Mouse (Mus musculus): ENCODE results near the gene Bcar1. TPM values are rescaled to one million over a fixed set of nuclear protein-coding genes. Genes with fewer than 3 reads are reported as not detected.

Bcar1 gene
- polyA plus RNA-seq, 1 experiment from 2014 or later: 40.2 TPM

DNA sequence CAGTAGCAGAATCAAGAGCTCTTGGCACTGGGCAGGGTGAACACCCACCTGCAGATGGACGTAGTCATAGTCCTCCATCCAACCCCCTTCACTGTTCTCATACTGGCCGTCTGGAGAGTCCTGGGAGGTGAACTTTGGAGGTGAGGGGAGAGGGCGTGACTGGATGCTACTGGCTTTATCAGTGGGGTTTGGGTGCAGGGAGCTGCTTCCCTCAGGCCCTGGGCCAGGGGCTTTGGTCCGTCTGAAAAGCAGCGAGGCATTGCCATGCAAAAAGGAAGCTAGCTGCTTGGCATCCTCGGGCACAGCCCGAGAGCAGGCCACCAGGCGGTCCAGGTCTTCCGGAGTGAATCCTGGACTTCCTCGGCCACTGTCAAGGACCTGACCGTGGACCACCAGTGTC is 30.3 kb downstream of the Bcar1 start:
- no peak overlapping the region for H3K4me2 ChIP-seq (replicated peaks)

DNA sequence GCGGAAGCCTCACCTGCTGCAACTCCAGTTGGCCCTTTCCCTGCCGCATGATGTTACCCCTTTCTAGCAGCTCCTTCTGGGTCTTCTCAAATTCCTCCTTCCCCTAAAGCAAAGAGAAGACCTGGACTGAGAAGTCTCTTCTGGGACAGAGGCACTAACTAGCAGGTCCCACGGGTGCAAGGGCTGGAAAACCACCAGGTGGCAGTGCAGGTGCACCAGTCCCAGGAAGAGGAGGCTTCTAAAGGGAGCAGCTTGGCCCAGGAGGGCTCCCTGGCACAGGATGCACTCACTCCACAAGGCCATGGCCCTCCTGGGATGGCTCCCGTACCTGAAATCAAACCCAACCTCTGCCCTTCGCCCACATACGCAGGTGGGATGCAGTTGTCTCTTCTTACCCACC is 31.0 kb downstream of the Bcar1 start:
- H3K4me2 ChIP-seq (replicated peaks): no peak overlapping the region

More for the DNA sequence above, 30.3 kb downstream of the Bcar1 start:
- WGBS: 86% methylated on average over 11 of the region's 11 CpGs
- no peak overlapping the region for H3K9ac ChIP-seq
- no peaks in the 10 kb centered on the region for H3K27me3 ChIP-seq
- no peak for ATAC-seq (ENCODE audit: insufficient number of reproducible peaks, low FRiP score, low TSS enrichment, low read depth)
- H3K9me3 ChIP-seq (replicated peaks): no peaks in the 10 kb centered on the region
- H3K27ac ChIP-seq (replicated peaks): no peak overlapping the region
- no peak overlapping the region for H3K4me3 ChIP-seq (replicated peaks)
- peaks cover 41% of the 10 kb centered on the region for H3K4me1 ChIP-seq
- peaks cover 56% of the 10 kb centered on the region for H3K36me3 ChIP-seq

DNA sequence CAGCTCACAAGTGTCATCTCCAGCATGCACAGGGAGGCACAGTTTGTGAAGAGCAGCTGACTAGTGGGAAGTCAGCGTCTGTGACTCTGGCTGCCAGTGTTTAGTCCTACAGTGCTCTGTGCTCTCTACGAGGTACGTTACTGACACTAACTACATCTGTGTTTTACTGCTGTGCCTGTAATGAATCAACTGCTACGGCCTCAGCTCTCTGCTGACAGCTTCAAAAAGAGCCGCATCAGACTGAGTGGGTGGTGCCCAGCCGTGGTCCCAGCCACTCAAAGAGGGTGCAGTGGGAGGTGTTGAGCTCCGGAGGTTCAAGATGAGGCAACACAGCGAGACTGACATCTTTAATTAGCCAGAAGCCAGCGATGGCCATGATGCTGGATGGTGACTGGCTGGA is 31.5 kb downstream of the Bcar1 start:
- H3K9me3 ChIP-seq (replicated peaks): no peaks in the 10 kb centered on the region
- no peak overlapping the region for H3K4me2 ChIP-seq (replicated peaks)
- peaks cover 29% of the 10 kb centered on the region for H3K4me1 ChIP-seq
- H3K27ac ChIP-seq (replicated peaks): no peak overlapping the region
- peaks cover 56% of the 10 kb centered on the region for H3K36me3 ChIP-seq
- H3K27me3 ChIP-seq: no peaks in the 10 kb centered on the region
- no peak for ATAC-seq (ENCODE audit: insufficient number of reproducible peaks, low FRiP score, low TSS enrichment, low read depth)
- H3K9ac ChIP-seq: no peak overlapping the region
- WGBS: 66% methylated on average over 9 of the region's 9 CpGs
- H3K4me3 ChIP-seq (replicated peaks): no peak overlapping the region

More for the DNA sequence above, 31.0 kb downstream of the Bcar1 start:
- H3K36me3 ChIP-seq: peaks cover 56% of the 10 kb centered on the region
- no peak overlapping the region for H3K9ac ChIP-seq
- peaks cover 34% of the 10 kb centered on the region for H3K4me1 ChIP-seq
- no peak overlapping the region for H3K27ac ChIP-seq (replicated peaks)
- WGBS: 79% methylated on average over 6 of the region's 6 CpGs
- no peak for ATAC-seq (ENCODE audit: insufficient number of reproducible peaks, low FRiP score, low TSS enrichment, low read depth)
- H3K4me3 ChIP-seq (replicated peaks): no peak overlapping the region
- no peaks in the 10 kb centered on the region for H3K9me3 ChIP-seq (replicated peaks)
- H3K27me3 ChIP-seq: no peaks in the 10 kb centered on the region

DNA sequence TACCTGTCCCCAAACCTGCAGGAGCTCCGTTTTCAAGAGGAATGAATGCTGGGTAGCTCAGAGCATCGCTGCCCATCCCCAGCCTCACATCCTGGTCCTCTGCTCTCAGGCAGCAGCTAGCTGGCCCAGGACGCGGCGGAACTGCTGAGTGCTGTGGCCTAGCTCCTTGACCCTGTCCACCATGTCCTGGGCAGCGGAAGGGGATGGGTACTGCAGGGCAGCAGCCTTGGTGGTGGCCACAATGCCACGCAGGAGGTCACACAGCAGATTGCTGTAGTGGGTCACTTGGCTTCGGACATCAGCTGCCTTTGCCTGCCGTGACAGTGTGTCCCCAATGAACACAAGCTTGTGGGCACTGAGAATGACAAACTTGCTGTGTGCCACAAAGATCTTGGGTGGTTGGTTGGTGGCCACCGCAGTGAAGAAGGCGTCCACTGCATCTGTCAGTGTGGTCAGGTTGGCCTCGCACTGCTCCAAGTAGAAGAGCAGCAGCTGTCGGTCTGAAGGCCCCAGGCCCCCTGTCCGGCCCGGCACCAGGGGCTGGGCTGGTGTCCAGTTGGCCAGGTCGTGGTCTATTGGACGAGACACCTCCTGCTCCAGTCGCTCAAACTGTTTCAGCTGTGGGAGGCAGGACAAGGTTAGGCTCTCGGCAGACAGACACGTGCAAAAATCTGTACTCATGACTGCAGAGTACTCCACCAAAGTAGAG is 32.7 kb downstream of the Bcar1 start:
- Histone ChIP-seq H3K4me2 (replicated peaks) (no peak overlapping the region), H3K27me3 (no peaks in the 10 kb centered on the region), H3K4me1 (peaks cover 17% of the 10 kb centered on the region), H3K36me3 (peaks cover 56% of the 10 kb centered on the region), H3K27ac (replicated peaks) (no peak overlapping the region), H3K4me3 (replicated peaks) (no peak overlapping the region), H3K9me3 (replicated peaks) (no peaks in the 10 kb centered on the region), H3K9ac (no peak overlapping the region)
- no peak for ATAC-seq (ENCODE audit: insufficient number of reproducible peaks, low FRiP score, low TSS enrichment, low read depth)
- WGBS: 92% methylated on average over 20 of the region's 20 CpGs

DNA sequence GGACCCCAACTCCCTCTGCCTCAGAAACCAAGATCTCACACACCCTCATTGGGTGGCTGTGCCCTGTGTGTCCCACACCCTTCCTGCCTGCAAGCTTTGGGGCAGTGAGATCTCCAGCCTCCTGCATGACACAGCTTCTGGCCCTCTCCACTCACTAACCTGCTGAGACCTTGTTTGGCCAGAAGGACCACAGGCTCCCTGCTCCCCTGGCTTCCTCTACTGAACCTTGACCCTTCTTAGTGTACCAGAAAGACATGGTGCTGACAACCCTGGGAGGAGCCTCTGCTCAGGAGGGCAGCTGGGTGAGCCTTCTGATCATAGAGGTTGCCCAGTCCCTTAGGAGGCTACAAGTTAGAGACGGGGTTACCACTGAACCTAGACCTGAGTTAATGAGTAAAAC is 34.4 kb downstream of the Bcar1 start:
- H3K4me3 ChIP-seq (replicated peaks): no peak overlapping the region
- no peak overlapping the region for H3K4me2 ChIP-seq (replicated peaks)
- peaks cover 46% of the 10 kb centered on the region for H3K36me3 ChIP-seq
- H3K4me1 ChIP-seq: peaks cover 12% of the 10 kb centered on the region; the same call in 1 of the 2 replicates
- no peak overlapping the region for H3K9ac ChIP-seq
- 94% methylated on average over 1 of the region's 1 CpGs for WGBS
- H3K9me3 ChIP-seq (replicated peaks): no peaks in the 10 kb centered on the region
- H3K27ac ChIP-seq (replicated peaks): 0 out of 2 replicates have a peak overlapping the region, but pooled peaks have one; percentile 48
- ATAC-seq (ENCODE audit: insufficient number of reproducible peaks, low FRiP score, low TSS enrichment, low read depth): no peak
- H3K27me3 ChIP-seq: no peaks in the 10 kb centered on the region

DNA sequence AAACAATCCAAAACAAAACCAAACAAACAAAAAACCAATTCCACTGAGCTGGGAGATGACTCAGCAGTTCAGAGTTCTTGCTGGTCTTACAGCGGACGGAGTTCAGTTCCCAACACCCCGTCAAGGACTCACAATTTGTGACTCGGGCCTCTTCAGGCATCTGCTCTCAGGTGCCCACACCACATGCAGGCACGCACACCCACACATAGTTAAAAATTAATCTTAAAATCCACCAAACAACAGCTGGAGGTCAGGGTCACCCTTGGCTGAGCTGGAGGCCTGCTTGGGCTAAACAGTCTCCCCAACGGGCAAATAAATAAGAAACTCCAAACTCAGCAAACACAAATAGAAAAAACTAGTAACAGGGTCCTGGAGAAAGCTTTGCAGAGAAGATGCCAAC is 35.3 kb downstream of the Bcar1 start:
- H3K27ac ChIP-seq (replicated peaks): peak overlapping the region; percentile 48; the same call in 1 of the 2 replicates
- H3K9ac ChIP-seq: no peak overlapping the region
- H3K4me3 ChIP-seq (replicated peaks): no peak overlapping the region
- no peaks in the 10 kb centered on the region for H3K9me3 ChIP-seq (replicated peaks)
- 81% methylated on average over 6 of the region's 6 CpGs for WGBS
- no peak for ATAC-seq (ENCODE audit: insufficient number of reproducible peaks, low FRiP score, low TSS enrichment, low read depth)
- peaks cover 36% of the 10 kb centered on the region for H3K36me3 ChIP-seq
- no peaks in the 10 kb centered on the region for H3K27me3 ChIP-seq
- no peak overlapping the region for H3K4me2 ChIP-seq (replicated peaks)
- peaks cover 12% of the 10 kb centered on the region; the same call in 1 of the 2 replicates for H3K4me1 ChIP-seq

DNA sequence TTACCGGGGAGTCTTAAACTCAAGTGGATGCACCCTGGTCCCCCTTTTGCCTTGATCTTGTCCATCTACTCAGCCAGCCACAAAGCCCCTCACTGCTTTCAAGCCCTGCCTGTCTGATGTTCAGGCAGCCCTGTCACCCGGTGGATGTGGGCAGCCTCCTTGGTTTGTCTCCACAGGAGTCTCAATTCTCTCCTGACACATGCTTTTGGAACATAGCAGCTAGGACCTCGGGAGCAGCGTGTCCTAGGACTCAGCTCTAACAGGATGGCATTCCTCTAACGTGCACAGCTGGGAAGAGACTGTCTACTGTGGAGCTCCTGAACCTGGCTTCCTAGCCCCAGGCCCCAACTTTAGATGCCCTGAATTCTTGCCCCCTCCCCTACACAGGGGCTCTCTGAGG is 37.9 kb downstream of the Bcar1 start:
- Histone ChIP-seq H3K9ac (no peak overlapping the region), H3K27me3 (no peaks in the 10 kb centered on the region), H3K27ac (replicated peaks) (no peak overlapping the region), H3K36me3 (peaks cover 11% of the 10 kb centered on the region), H3K9me3 (replicated peaks) (no peaks in the 10 kb centered on the region), H3K4me1 (peaks cover 9% of the 10 kb centered on the region; the same call in 1 of the 2 replicates), H3K4me3 (replicated peaks) (no peak overlapping the region), H3K4me2 (replicated peaks) (no peak overlapping the region)
- no peak for ATAC-seq (ENCODE audit: insufficient number of reproducible peaks, low FRiP score, low TSS enrichment, low read depth)
- WGBS: 49% methylated on average over 5 of the region's 5 CpGs

DNA sequence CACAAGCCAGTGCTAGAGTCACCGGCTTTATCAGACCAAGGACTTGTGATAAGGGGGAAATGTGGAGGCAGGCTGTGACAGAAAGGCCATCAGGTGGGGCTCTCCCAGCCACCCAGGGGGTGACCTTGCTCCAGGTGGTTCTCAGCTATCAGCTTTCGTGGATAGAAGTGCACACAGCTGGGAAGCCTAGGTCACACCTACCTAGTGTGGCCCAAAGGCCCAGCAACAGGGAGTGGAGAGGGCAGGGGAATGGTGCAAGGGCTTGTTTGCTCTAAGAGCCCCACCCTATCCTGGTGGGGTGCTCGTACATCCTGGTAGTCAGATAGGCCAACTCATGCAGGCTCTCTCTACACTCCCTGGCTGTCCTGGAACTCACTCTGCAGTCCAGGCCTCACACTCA is 38.4 kb downstream of the Bcar1 start:
- ATAC-seq (ENCODE audit: insufficient number of reproducible peaks, low FRiP score, low TSS enrichment, low read depth): no peak
- peaks cover 9% of the 10 kb centered on the region; the same call in 1 of the 2 replicates for H3K4me1 ChIP-seq
- no peak overlapping the region for H3K9ac ChIP-seq
- no peak overlapping the region for H3K4me2 ChIP-seq (replicated peaks)
- H3K4me3 ChIP-seq (replicated peaks): no peak overlapping the region
- H3K27ac ChIP-seq (replicated peaks): no peak overlapping the region
- H3K27me3 ChIP-seq: no peaks in the 10 kb centered on the region
- 66% methylated on average over 3 of the region's 3 CpGs for WGBS
- H3K9me3 ChIP-seq (replicated peaks): no peaks in the 10 kb centered on the region
- H3K36me3 ChIP-seq: peaks cover 6% of the 10 kb centered on the region

DNA sequence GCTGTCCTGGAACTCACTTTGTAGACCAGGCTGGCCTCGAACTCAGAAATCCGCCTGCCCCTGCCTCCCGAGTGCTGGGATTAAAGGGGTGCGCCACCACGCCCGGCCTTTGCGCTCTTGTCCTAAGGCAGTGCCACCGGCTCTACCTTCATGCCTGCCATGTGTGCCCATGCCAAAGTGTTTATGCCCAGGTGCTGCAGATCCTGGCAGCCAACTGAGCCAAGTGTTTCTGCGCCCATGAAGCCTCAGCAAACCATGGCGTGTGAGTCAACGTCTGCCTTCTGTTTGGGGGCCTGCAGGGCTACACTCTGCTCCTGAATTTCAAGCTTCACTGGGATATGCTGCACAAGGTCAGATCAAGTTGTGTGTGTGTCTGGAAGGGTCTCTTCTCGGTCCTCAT is 39.0 kb downstream of the Bcar1 start:
- Histone ChIP-seq H3K36me3 (peaks cover under 1% of the 10 kb centered on the region; the same call in 1 of the 2 replicates), H3K27me3 (no peaks in the 10 kb centered on the region), H3K4me1 (peaks cover 9% of the 10 kb centered on the region; the same call in 1 of the 2 replicates), H3K4me3 (replicated peaks) (no peak overlapping the region), H3K4me2 (replicated peaks) (no peak overlapping the region), H3K27ac (replicated peaks) (no peak overlapping the region), H3K9ac (no peak overlapping the region), H3K9me3 (replicated peaks) (no peaks in the 10 kb centered on the region)
- 89% methylated on average over 12 of the region's 12 CpGs for WGBS
- no peak for ATAC-seq (ENCODE audit: insufficient number of reproducible peaks, low FRiP score, low TSS enrichment, low read depth)

DNA sequence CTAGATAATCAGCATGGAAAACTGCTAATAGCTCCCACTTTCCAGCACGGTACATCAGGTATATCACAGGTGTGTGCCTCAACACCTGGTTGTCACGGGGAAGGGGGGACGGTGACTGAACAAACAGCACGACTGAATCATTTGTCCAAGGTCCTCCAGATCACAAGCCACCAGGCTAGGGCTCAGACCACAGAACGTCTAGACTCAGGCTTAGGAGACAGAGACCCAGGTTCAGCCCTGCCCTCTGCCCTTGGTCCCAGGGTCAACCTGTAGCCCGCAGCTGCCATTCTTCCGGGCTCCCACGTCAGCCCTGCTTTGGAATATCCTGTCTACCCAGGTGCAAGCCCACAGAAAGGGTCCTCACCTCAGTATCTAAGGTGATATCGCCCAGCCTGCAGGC is 42.2 kb downstream of the Bcar1 start:
- H3K9me3 ChIP-seq (replicated peaks): no peaks in the 10 kb centered on the region
- H3K36me3 ChIP-seq: no peaks in the 10 kb centered on the region
- ATAC-seq (ENCODE audit: insufficient number of reproducible peaks, low FRiP score, low TSS enrichment, low read depth): no peak
- H3K27ac ChIP-seq (replicated peaks): no peak overlapping the region
- no peak overlapping the region for H3K4me2 ChIP-seq (replicated peaks)
- H3K4me1 ChIP-seq: no peaks in the 10 kb centered on the region
- H3K27me3 ChIP-seq: no peaks in the 10 kb centered on the region
- H3K9ac ChIP-seq: no peak overlapping the region
- H3K4me3 ChIP-seq (replicated peaks): no peak overlapping the region
- WGBS: 81% methylated on average over 9 of the region's 9 CpGs

DNA sequence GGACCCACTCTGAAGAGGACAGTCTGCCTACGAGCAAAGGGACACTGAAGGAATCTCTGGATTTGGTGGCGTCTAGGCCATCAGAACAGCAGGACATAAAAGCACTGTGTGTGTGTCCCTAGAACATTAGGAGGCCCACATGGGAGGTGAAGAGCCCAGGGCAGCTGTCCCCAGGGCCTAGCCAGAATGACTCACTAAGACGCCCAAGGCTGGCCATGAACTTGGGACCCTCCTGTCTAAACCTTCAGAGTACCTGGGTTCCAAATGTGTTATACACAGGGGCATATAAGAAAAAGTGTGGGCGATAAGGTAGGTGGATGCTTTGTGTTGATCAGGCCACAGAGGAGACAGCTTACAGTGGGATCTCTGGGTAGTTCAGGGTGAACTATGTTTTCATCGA is 42.9 kb downstream of the Bcar1 start:
- Histone ChIP-seq H3K36me3 (no peaks in the 10 kb centered on the region), H3K27ac (replicated peaks) (no peak overlapping the region), H3K4me3 (replicated peaks) (no peak overlapping the region), H3K4me1 (no peaks in the 10 kb centered on the region), H3K9ac (no peak overlapping the region), H3K4me2 (replicated peaks) (no peak overlapping the region), H3K9me3 (replicated peaks) (no peaks in the 10 kb centered on the region), H3K27me3 (no peaks in the 10 kb centered on the region)
- WGBS: 84% methylated on average over 5 of the region's 5 CpGs
- ATAC-seq (ENCODE audit: insufficient number of reproducible peaks, low FRiP score, low TSS enrichment, low read depth): no peak

DNA sequence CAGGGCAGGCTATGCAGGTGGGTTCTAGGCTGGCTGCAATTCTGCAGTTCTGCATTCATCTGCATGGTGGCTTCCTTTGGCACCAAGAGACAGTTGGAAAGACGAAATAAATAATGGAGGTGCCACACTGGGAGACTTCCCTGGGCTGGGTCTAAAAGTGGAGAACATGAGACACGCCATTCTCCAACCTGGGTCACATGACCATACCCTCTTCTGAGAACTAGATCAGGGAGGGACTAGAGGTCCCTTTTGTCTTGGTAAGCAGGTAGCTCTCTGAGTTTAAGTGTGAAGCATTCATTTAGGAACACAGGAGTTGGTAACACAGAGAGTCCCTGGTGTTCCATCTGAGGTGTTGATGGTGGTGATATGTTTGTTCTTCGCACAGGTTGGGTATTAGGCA is 43.4 kb downstream of the Bcar1 start:
- Histone ChIP-seq H3K27me3 (no peaks in the 10 kb centered on the region), H3K36me3 (no peaks in the 10 kb centered on the region), H3K4me1 (no peaks in the 10 kb centered on the region), H3K9me3 (replicated peaks) (no peaks in the 10 kb centered on the region), H3K4me3 (replicated peaks) (no peak overlapping the region), H3K4me2 (replicated peaks) (no peak overlapping the region), H3K27ac (replicated peaks) (no peak overlapping the region), H3K9ac (no peak overlapping the region)
- no peak for ATAC-seq (ENCODE audit: insufficient number of reproducible peaks, low FRiP score, low TSS enrichment, low read depth)
- 78% methylated on average over 3 of the region's 3 CpGs for WGBS
